Mouse (Mus musculus): ENCODE data around the gene Klf16.

DNA sequence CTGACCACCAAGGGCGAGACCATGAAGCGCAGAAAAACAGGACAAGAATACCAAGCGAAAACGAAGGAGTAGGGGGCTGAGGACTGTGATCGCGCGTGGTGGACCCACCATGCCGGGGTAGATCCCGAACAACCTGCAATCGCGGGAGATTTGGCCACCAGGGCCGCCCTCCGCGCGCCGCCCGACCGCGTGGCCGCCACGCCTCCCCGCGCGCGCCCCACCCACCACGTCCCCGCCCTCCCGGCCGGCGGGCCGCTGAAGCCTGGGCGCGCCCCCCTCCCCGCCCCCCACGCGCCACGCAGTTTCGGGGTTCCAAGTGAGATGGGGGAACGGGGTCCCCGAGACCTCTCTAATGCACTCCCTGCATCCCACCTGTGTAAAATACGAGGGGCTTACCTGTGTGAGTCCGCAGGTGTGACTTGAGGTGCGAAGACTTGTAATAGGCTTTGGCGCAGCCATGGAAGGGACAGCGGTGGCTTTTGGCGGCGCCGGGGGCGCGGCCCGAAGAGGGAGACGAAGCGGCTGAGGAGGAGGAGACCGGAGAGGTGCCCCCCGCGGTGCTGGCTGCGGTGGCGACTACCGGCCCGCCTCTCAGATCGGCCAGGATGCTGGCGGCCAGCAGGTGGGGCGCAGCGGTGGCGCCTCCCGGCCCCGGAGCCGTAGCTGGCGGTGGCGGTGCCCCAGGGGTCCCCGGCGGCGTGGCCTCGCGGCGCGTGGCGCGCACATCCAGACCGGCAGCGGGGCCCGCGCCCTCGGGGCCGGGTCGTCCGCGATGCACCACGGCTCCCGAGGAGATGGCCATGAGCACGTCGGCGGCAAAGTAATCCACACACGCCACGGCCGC, 548 bp downstream of the Klf16 start:
- TF ChIP-seq POLR2A (IDR thresholded peaks at IDR 0.05; ENCODE audit: insufficient read length, low read depth) (no peak), USF1 (IDR thresholded peaks at IDR 0.05; ENCODE audit: low read depth) (no peak), MYOG (IDR thresholded peaks at IDR 0.05; ENCODE audit: control insufficient read depth in 1 of 3, insufficient read depth in 1 of 3, insufficient read length in 2 of 3, low read depth in 2 of 3) (no peak), CEBPB (IDR thresholded peaks at IDR 0.05; ENCODE audit: insufficient read depth, poor library complexity, severe bottlenecking) (no peak), POLR2AphosphoS2 (IDR thresholded peaks at IDR 0.05; ENCODE audit: insufficient read length, low read depth) (no peak), SRF (IDR thresholded peaks at IDR 0.05; ENCODE audit: control insufficient read depth, insufficient read length, low read depth) (no peak), REST (IDR thresholded peaks at IDR 0.05; ENCODE audit: insufficient read depth, insufficient read length) (no peak), E2F4 (IDR thresholded peaks at IDR 0.05; ENCODE audit: insufficient read depth) (no peak)

Data from myocyte (in vitro differentiated cells).